Mouse (Mus musculus): Measurements from ENCODE around the gene Phf21a.

- TF ChIP-seq GATA1 (IDR thresholded peaks at IDR 0.05; ENCODE audit: low read length) (no peak), TAL1 (IDR thresholded peaks at IDR 0.05; ENCODE audit: low read length) (no peak)
Measured at GRCm38 (mm10) chr2:92314031-92314430, 221.1 kb downstream of the Phf21a start.
